ENCODE assay signal across 17 mouse cellular contexts in genomic region chr5:106455106-106455920, GRCm38 (mm10). TPM values are rescaled to one million over a fixed set of nuclear protein-coding genes. Genes with fewer than 3 reads are reported as not detected.
DNase-seq lines count a peak whose midpoint lies in the region; ATAC-seq and TF ChIP-seq lines count a peak whose summit lies in the region.
"Had no signal": no experiment of that assay in that cellular context is flagged by ENCODE, and none has a peak within 500 bp of the region (broad histone marks: within the 10 kb centered on the region; RNA-seq: fewer than 3 reads in every experiment).

No protein-coding gene starts in this region.

- TF ChIP-seq CTCF in brain, embryonic 14.5 days (IDR thresholded peaks at IDR 0.05; ENCODE audit: borderline replicate concordance, extremely low read depth, insufficient read depth, insufficient read length) = no peak

- ATAC-seq in hindbrain, embryonic 11.5 days (ENCODE audit: low FRiP score) = no peak
- ATAC-seq in midbrain, embryonic 14.5 days (ENCODE audit: low FRiP score, low TSS enrichment) = no peak
- ATAC-seq in megakaryocyte-erythroid progenitor cell, adult 5-6 weeks (replicated peaks; ENCODE audit: low FRiP score, low TSS enrichment, poor library complexity, severe bottlenecking) = no peak

- WGBS in hindbrain, embryonic 11.5 days = under 1% methylated on average over 17 of the region's 17 CpGs
- 5% methylated on average over 17 of the region's 17 CpGs for WGBS in midbrain, embryonic 14.5 days

- no peak overlapping the region for H3K27ac ChIP-seq in hindbrain, embryonic 11.5 days (ENCODE audit: low read depth, low read length)
- H3K27ac ChIP-seq in midbrain, embryonic 14.5 days (replicated peaks; ENCODE audit: low read depth, low read length) = peak overlapping the region; percentile 90
- H3K27ac ChIP-seq: limb, embryonic 13.5 days had no signal

- H3K4me1 ChIP-seq in hindbrain, embryonic 11.5 days (replicated peaks; ENCODE audit: control insufficient read depth, insufficient read depth, low read length) = peaks cover 13% of the 10 kb centered on the region
- peaks cover 10% of the 10 kb centered on the region; the same call in 1 of the 2 replicates for H3K4me1 ChIP-seq in midbrain, embryonic 14.5 days (ENCODE audit: control insufficient read depth, insufficient read depth, low read length)

- no peaks in the 10 kb centered on the region for H3K36me3 ChIP-seq in hindbrain, embryonic 11.5 days (ENCODE audit: control insufficient read depth, insufficient read depth, low read length)
- no peaks in the 10 kb centered on the region for H3K36me3 ChIP-seq in midbrain, embryonic 14.5 days (ENCODE audit: control insufficient read depth, insufficient read depth, low read length)
- H3K36me3 ChIP-seq: limb, embryonic 13.5 days had no signal

- no peaks in the 10 kb centered on the region for H3K9me3 ChIP-seq in hindbrain, embryonic 11.5 days (ENCODE audit: control insufficient read depth, low read length)
- H3K9me3 ChIP-seq in midbrain, embryonic 14.5 days (ENCODE audit: control insufficient read depth, low read length) = no peaks in the 10 kb centered on the region
- H3K9me3 ChIP-seq: limb, embryonic 13.5 days had no signal

- peak overlapping the region; percentile 18 for H3K4me3 ChIP-seq in hindbrain, embryonic 11.5 days (ENCODE audit: low read depth, low read length)
- H3K4me3 ChIP-seq in midbrain, embryonic 14.5 days (replicated peaks; ENCODE audit: low read depth, low read length) = peak overlapping the region; percentile 50
- H3K4me3 ChIP-seq: erythroblast, embryonic 14.5 days; limb, embryonic 13.5 days had no signal

- H3K9ac ChIP-seq in hindbrain, embryonic 11.5 days (ENCODE audit: low read depth, low read length) = no peak overlapping the region
- H3K9ac ChIP-seq in midbrain, embryonic 14.5 days (replicated peaks; ENCODE audit: low read length) = peak overlapping the region; percentile 71
- H3K9ac ChIP-seq: limb, embryonic 13.5 days; lung, embryonic 14.5 days had no signal

- no peak for TF ChIP-seq POLR2A in brain, embryonic 14.5 days (IDR thresholded peaks at IDR 0.05; ENCODE audit: borderline replicate concordance, extremely low read depth, insufficient read depth, insufficient read length, poor library complexity, severe bottlenecking)

- H3K4me2 ChIP-seq in hindbrain, embryonic 11.5 days (replicated peaks; ENCODE audit: low read depth, low read length) = 0 out of 2 replicates have a peak overlapping the region, but pooled peaks have one; percentile 3
- peak overlapping the region; percentile 59 for H3K4me2 ChIP-seq in midbrain, embryonic 14.5 days (ENCODE audit: low read length)
- H3K4me2 ChIP-seq: limb, embryonic 13.5 days; lung, embryonic 14.5 days had no signal

- DNase-seq in brain, embryonic 14.5 days (ENCODE audit: low read depth) = peak; percentile 23
- DNase-seq in cerebellum, postnatal 25 days = peak; percentile 56 to 72
- peak; percentile 62 for DNase-seq in hindbrain, embryonic 11.5 days (ENCODE audit: low spot score)
- DNase-seq in midbrain, embryonic 14.5 days = no peak
- no peak for DNase-seq in layer of hippocampus, postnatal 10 days (ENCODE audit: low spot score in 2 of 2)
- DNase-seq in kidney, postnatal 4 days = no peak
- DNase-seq in urinary bladder, postnatal 10 days (ENCODE audit: low spot score) = no peak
- DNase-seq: heart, postnatal 4 days; kidney, postnatal 25 days; lung, embryonic 14.5 days; thymus, adult 18-20 months had no signal

- peaks cover 85% of the 10 kb centered on the region for H3K27me3 ChIP-seq in hindbrain, embryonic 11.5 days (ENCODE audit: control insufficient read depth, insufficient read depth, low read length)
- H3K27me3 ChIP-seq in midbrain, embryonic 14.5 days (ENCODE audit: control insufficient read depth, insufficient read depth, low read length) = peaks cover 73% of the 10 kb centered on the region

RNA-seq across cellular contexts. Expression of gene Barhl2, which starts 2.7 kb away (rescaled TPM):
- polyA plus RNA-seq in brain, embryonic 14.5 days (2012; rRNA removed) = 18.0 and 26.0 TPM in 2 replicates
- 2.0 and 3.3 TPM in 2 replicates for polyA plus RNA-seq in hindbrain, embryonic 11.5 days (2014; fragmentation: Nextera tagmentation; extraction: Ambion mirVana)
- polyA plus RNA-seq in midbrain, embryonic 14.5 days (2014; fragmentation: Nextera tagmentation; extraction: Ambion mirVana) = 12.2 and 14.4 TPM in 2 replicates
- under 1 TPM; 0.46 to 0.51 TPM for total RNA-seq in layer of hippocampus, postnatal 10 days (2021)
- not detected in 2 replicates for total RNA-seq in megakaryocyte-erythroid progenitor cell, adult 5-6 weeks (2014; fragmentation: Nextera tagmentation)
- total RNA-seq in megakaryocyte-erythroid progenitor cell, adult 5-6 weeks (2017) = not detected in 2 replicates
- total RNA-seq: heart, postnatal 4 days had no signal
- polyA plus RNA-seq: C2C12; erythroblast, embryonic 14.5 days; gonadal fat pad, adult 2 months; limb, embryonic 13.5 days; lung, embryonic 14.5 days; spleen, adult 2 months had no signal

Comparison
In these comparisons a context has a peak if more than half of its experiments do, and no peak if none do; other contexts are left out.
1. DNase-seq: peak in brain, embryonic 14.5 days (single experiment), cerebellum, postnatal 25 days (2 of 2) and hindbrain, embryonic 11.5 days (single experiment); none in midbrain, embryonic 14.5 days (single experiment), layer of hippocampus, postnatal 10 days (0 of 2), kidney, postnatal 4 days (0 of 2) and urinary bladder, postnatal 10 days (single experiment).